Mouse (Mus musculus): ENCODE measurements around the gene Sfta2. TPM values are rescaled to one million over a fixed set of nuclear protein-coding genes. Genes with fewer than 3 reads are reported as not detected.

Gene Sfta2
- polyA plus RNA-seq, 1 experiment from 2014 or later = not detected

- CTCF ChIA-PET = interaction anchor here (0.7 to 4.5 kb wide), 11 partner anchors 8 to 117 kb away, joined by 3 to 39 read pairs (median 4); no protein-coding TSS in a partner anchor
- POLR2A ChIA-PET = interaction anchor here (0.9 kb wide), 1 partner anchor 11 kb away, joined by 6 read pairs; the partner anchor contains the start of gene Sfta2
- ATAC-seq (no peak), DNase-seq (ENCODE audit: low read depth, low spot score) (peak; percentile 75)
- no peaks in the 10 kb centered on the region for H3K27me3 ChIP-seq
- in situ Hi-C loops (cut with MboI; ENCODE audit: low pct_unique_long_range_greater_than_20kb) = no loop called here
- TF ChIP-seq CTCF (IDR thresholded peaks at IDR 0.05) = no peak
Measured at GRCm38 (mm10) chr17:35591219-35591578, 10.2 kb upstream of the Sfta2 start.

GRCm38 (mm10) chr17:35591731-35592130, 9.6 kb upstream of the Sfta2 start:
- in situ Hi-C loops (cut with MboI; ENCODE audit: low pct_unique_long_range_greater_than_20kb) = no loop called here
- TF ChIP-seq CTCF (IDR thresholded peaks at IDR 0.05) = no peak
- DNase-seq (ENCODE audit: low read depth, low spot score) (peak; percentile 85), ATAC-seq (peak; percentile 72)
- H3K27me3 ChIP-seq = no peaks in the 10 kb centered on the region
- CTCF ChIA-PET = interaction anchor here (0.7 to 4.5 kb wide), 12 partner anchors 9 to 117 kb away, joined by 3 to 39 read pairs (median 4); partner anchors contain the start of gene Sfta2
- POLR2A ChIA-PET = interaction anchor here (1.2 kb wide), 1 partner anchor 37 kb away, joined by 3 read pairs; no protein-coding TSS in a partner anchor

- ATAC-seq = no peak
- in situ Hi-C loops (cut with MboI; ENCODE audit: low pct_unique_long_range_greater_than_20kb) = no loop called here
- ChIA-PET POLR2A (interaction anchor here (1.2 kb wide), 1 partner anchor 36 kb away, joined by 3 read pairs; no protein-coding TSS in a partner anchor), CTCF (interaction anchor here (1.2 to 2.9 kb wide), 6 partner anchors 9 to 72 kb away, joined by 3 to 12 read pairs (median 5); partner anchors contain the start of gene Sfta2)
- peak; percentile 52 for TF ChIP-seq CTCF (IDR thresholded peaks at IDR 0.05)
- DNase-seq (ENCODE audit: low read depth, low spot score) = no peak
- no peaks in the 10 kb centered on the region for H3K27me3 ChIP-seq
Measured at GRCm38 (mm10) chr17:35592131-35592530, 9.2 kb upstream of the Sfta2 start.

DNA sequence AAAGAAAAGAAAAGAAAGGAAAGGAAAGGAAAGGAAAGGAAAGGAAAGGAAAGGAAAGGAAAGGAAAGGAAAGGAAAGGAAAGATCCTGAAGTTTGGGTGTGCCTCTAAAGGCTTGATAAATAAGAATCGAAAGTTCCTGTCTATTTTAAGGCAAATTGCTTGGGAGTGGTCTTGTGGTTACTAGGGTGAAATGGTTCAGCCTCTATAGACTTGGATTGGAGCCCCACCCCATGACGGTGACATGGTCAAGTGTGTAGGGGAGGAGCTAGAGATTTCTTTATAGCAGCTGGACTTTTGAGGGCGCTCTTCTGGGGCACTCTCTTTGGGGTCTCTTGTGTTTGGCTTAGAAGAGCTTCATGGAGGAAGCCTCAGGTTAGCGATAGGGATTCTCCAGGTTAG, 7.6 kb upstream of the Sfta2 start:
- DNase-seq (ENCODE audit: low read depth, low spot score) (no peak), ATAC-seq (no peak)
- ChIA-PET POLR2A (no interaction called here), CTCF (interaction anchor here (1.4 to 1.8 kb wide), 2 partner anchors 12 to 110 kb away, joined by 3 to 4 read pairs; partner anchors contain the start of gene Ddr1)
- TF ChIP-seq CTCF (IDR thresholded peaks at IDR 0.05) = no peak
- in situ Hi-C loops (cut with MboI; ENCODE audit: low pct_unique_long_range_greater_than_20kb) = no loop called here
- no peaks in the 10 kb centered on the region for H3K27me3 ChIP-seq

- ATAC-seq (no peak), DNase-seq (ENCODE audit: low read depth, low spot score) (no peak)
- TF ChIP-seq CTCF (IDR thresholded peaks at IDR 0.05) = no peak
- H3K27me3 ChIP-seq = no peaks in the 10 kb centered on the region
- CTCF ChIA-PET = interaction anchor here (1.4 to 1.8 kb wide), 2 partner anchors 12 to 110 kb away, joined by 3 to 4 read pairs; partner anchors contain the start of gene Ddr1
- in situ Hi-C loops (cut with MboI; ENCODE audit: low pct_unique_long_range_greater_than_20kb) = no loop called here
- POLR2A ChIA-PET = no interaction called here
Measured at GRCm38 (mm10) chr17:35594456-35594855, 6.9 kb upstream of the Sfta2 start.

- ATAC-seq (no peak), DNase-seq (ENCODE audit: low read depth, low spot score) (no peak)
- in situ Hi-C loops (cut with MboI; ENCODE audit: low pct_unique_long_range_greater_than_20kb) = no loop called here
- ChIA-PET CTCF (no interaction called here), POLR2A (interaction anchor here (1.9 kb wide), 1 partner anchor 12 kb away, joined by 5 read pairs; no protein-coding TSS in a partner anchor)
- TF ChIP-seq CTCF (IDR thresholded peaks at IDR 0.05) = no peak
- no peaks in the 10 kb centered on the region for H3K27me3 ChIP-seq
Measured at GRCm38 (mm10) chr17:35597399-35597798, 4.0 kb upstream of the Sfta2 start.

- CTCF ChIA-PET = interaction anchor here (1.2 to 1.6 kb wide), 3 partner anchors 9 to 33 kb away, joined by 3 to 5 read pairs (median 4); no protein-coding TSS in a partner anchor
- TF ChIP-seq CTCF (IDR thresholded peaks at IDR 0.05) = no peak
- DNase-seq (ENCODE audit: low read depth, low spot score) = no peak
- H3K27me3 ChIP-seq = no peaks in the 10 kb centered on the region
- in situ Hi-C loops (cut with MboI; ENCODE audit: low pct_unique_long_range_greater_than_20kb) = no loop called here
- no peak for ATAC-seq
- POLR2A ChIA-PET = interaction anchor here (1.4 kb wide), 1 partner anchor 11 kb away, joined by 6 read pairs; no protein-coding TSS in a partner anchor
Measured at GRCm38 (mm10) chr17:35601736-35602354, 496 bp downstream of the Sfta2 start.

GRCm38 (mm10) chr17:35617127-35617526, 15.8 kb downstream of the Sfta2 start:
- ATAC-seq (no peak), DNase-seq (ENCODE audit: low read depth, low spot score) (no peak)
- no peaks in the 10 kb centered on the region for H3K27me3 ChIP-seq
- no peak for TF ChIP-seq CTCF (IDR thresholded peaks at IDR 0.05)
- ChIA-PET CTCF (interaction anchor here (1.1 to 1.2 kb wide), 2 partner anchors 9 to 15 kb away, joined by 3 read pairs; partner anchors contain the start of genes Gm9573 and Sfta2), POLR2A (interaction anchor here (0.6 kb wide), 1 partner anchor 18 kb away, joined by 3 read pairs; no protein-coding TSS in a partner anchor)
- in situ Hi-C loops (cut with MboI; ENCODE audit: low pct_unique_long_range_greater_than_20kb) = no loop called here

DNA sequence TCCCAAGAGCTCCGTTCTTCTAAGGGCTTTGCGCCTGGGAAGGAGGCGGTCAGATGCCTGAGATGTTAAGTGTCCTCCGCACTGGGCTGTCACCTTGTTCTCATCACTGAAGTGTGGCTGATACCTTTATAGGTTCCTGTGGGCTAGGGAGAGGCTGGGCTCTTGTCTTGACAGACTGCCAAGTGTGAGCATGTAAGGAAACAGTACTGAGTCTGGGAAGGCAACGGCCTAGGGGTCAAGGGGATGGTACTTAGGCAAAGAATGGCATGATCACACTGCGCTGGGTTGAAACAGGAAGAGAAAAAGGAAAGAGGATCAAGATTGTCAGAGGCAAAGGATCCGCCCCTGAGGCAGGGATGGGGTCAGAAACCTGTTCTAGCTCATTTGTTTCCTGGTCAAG, 25.2 kb downstream of the Sfta2 start, which contains the start of gene Gm9573:
Gene Gm9573 (minus strand): TSS at position 101 of the 400 bp plus-strand sequence.
- POLR2A ChIA-PET = no interaction called here
- no peak for ATAC-seq

DNA sequence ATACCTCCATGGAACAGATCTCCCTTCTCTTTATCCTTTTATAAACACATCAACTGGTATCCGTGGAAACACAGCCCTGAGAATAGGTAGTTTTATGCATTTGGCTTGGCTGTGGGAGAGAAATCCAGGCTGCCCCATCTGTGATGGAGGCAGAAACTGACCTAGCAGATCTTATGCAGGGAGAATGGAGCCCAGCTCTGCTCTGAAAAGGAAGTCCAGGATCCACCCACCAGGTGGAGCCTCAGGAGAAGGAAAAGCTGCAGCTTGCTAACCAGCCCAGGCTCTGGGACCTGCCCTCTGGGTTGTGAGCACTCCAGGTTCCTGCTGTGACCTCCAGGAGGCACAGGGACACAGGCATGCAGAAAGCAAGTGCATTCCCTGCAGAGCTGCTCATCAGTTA, 32.6 kb downstream of the Sfta2 start:
- ChIA-PET POLR2A (interaction anchor here (0.7 to 2.2 kb wide), 2 partner anchors 33 to 198 kb away, joined by 4 to 6 read pairs; partner anchors contain the start of gene Vars2), CTCF (interaction anchor here (0.6 to 4.0 kb wide), 20 partner anchors 9 to 103 kb away, joined by 3 to 39 read pairs (median 6); partner anchors contain the start of genes Ddr1 and Sfta2)
- TF ChIP-seq CTCF (IDR thresholded peaks at IDR 0.05) = peak; percentile 85
- ATAC-seq (peak; percentile 96), DNase-seq (ENCODE audit: low read depth, low spot score) (peak; percentile 77)
- in situ Hi-C loops (cut with MboI; ENCODE audit: low pct_unique_long_range_greater_than_20kb) = loop anchor here (5.0 kb wide), 2 partner anchors 52 to 103 kb away; no protein-coding TSS in a partner anchor
- H3K27me3 ChIP-seq = no peaks in the 10 kb centered on the region

More for the DNA sequence above, 25.2 kb downstream of the Sfta2 start, which contains the start of gene Gm9573:
- H3K27me3 ChIP-seq = no peaks in the 10 kb centered on the region
- DNase-seq (ENCODE audit: low read depth, low spot score) = no peak
- in situ Hi-C loops (cut with MboI; ENCODE audit: low pct_unique_long_range_greater_than_20kb) = no loop called here
- CTCF ChIA-PET = interaction anchor here (1.2 to 2.0 kb wide), 2 partner anchors 9 to 34 kb away, joined by 3 to 5 read pairs; no protein-coding TSS in a partner anchor
- TF ChIP-seq CTCF (IDR thresholded peaks at IDR 0.05) = no peak

Data from Patski (cell line).